Mouse (Mus musculus) midbrain, embryonic 10.5 days (tissue): ENCODE results near the gene Eddm3b. TPM values are rescaled to one million over a fixed set of nuclear protein-coding genes. Genes with fewer than 3 reads are reported as not detected.
"Not testable (repeated sequence)": the region's sequence is repeated elsewhere in the genome, so short reads cannot be mapped to it uniquely, and the experiment has no call there.

Experiments used
- DNase-seq: peaks from one replicate; pipeline ENCODE4 v3.0.0-alpha.2; 2017; ENCODE audit warnings: low spot score
- H3K27ac ChIP-seq: fragments of 300-500 bp; sonication (generic); replicated peaks from 2 replicates; pipeline ENCODE4 v1.5.1; 2016; ENCODE audit warnings: mild to moderate bottlenecking
- H3K27me3 ChIP-seq: fragments of 300-500 bp; sonication (generic); 2 replicates; pipeline ENCODE4 v1.6.1; 2016; ENCODE audit warnings: low read depth, mild to moderate bottlenecking; ENCODE audit not compliant: poor library complexity, severe bottlenecking
- H3K36me3 ChIP-seq: fragments of 300-500 bp; sonication (generic); 2 replicates; pipeline ENCODE4 v1.6.1; 2016; ENCODE audit warnings: mild to moderate bottlenecking, moderate library complexity
- H3K4me1 ChIP-seq: fragments of 300-500 bp; sonication (generic); 2 replicates; pipeline ENCODE4 v1.6.1; 2016
- H3K4me3 ChIP-seq: fragments of 300-500 bp; sonication (generic); 2 replicates; pipeline ENCODE4 v1.5.1; 2016; ENCODE audit warnings: mild to moderate bottlenecking, moderate library complexity
- H3K9me3 ChIP-seq: fragments of 300-500 bp; sonication (generic); replicated peaks from 2 replicates; pipeline ENCODE4 v1.6.1; 2016; ENCODE audit warnings: mild to moderate bottlenecking
- WGBS: fragments of 180-500 bp; shearing (Covaris S2); methylation state at CpG from one replicate; pipeline ENCODE4 v1.1.7; 2016; 5-methylcytosine and 5-hydroxymethylcytosine counted together
- polyA plus RNA-seq: library from polyadenylated mRNA; unstranded; fragments of >200 nt; fragmentation: Nextera tagmentation; extraction: Ambion mirVana; gene quantifications from 2 replicates; pipeline ENCODE4 v1.2.1, GENCODE M21; 2016

Eddm3b gene
- polyA plus RNA-seq, 1 experiment from 2014 or later = 0.16 TPM

GRCm38 (mm10) chr14:51156056-51156735 is 42.0 kb downstream of the Eddm3b start:
- Histone ChIP-seq H3K27ac (no peak overlapping the region), H3K9me3 (no peaks in the 10 kb centered on the region), H3K4me3 (no peak overlapping the region), H3K27me3 (no peaks in the 10 kb centered on the region), H3K36me3 (no peaks in the 10 kb centered on the region), H3K4me1 (no peaks in the 10 kb centered on the region)
- 91% methylated on average over 5 of the region's 5 CpGs for WGBS
- no peak for DNase-seq

- Histone ChIP-seq H3K27me3 (no peaks in the 10 kb centered on the region), H3K4me3 (no peak overlapping the region), H3K9me3 (no peaks in the 10 kb centered on the region), H3K27ac (no peak overlapping the region), H3K4me1 (no peaks in the 10 kb centered on the region), H3K36me3 (no peaks in the 10 kb centered on the region)
- DNase-seq = no peak
- 96% methylated on average over 4 of the region's 4 CpGs for WGBS
Observed at GRCm38 (mm10) chr14:51156736-51157068, 42.5 kb downstream of the Eddm3b start.

- 97% methylated on average over 1 of the region's 1 CpGs for WGBS
- DNase-seq = no peak
Observed at GRCm38 (mm10) chr14:51157072-51157471, 42.8 kb downstream of the Eddm3b start.

GRCm38 (mm10) chr14:51161976-51162375 is 47.8 kb downstream of the Eddm3b start, which contains the start of gene Rnase2b:
Rnase2b (plus strand) TSS chr14:51162260.
- 94% methylated on average over 3 of the region's 3 CpGs for WGBS
- not testable (repeated sequence) for H3K4me1 ChIP-seq, H3K27me3 ChIP-seq, H3K9me3 ChIP-seq, DNase-seq, H3K36me3 ChIP-seq, H3K27ac ChIP-seq, H3K4me3 ChIP-seq

More at GRCm38 (mm10) chr14:51157072-51157471, 42.8 kb downstream of the Eddm3b start:
- H3K27me3 ChIP-seq = no peaks in the 10 kb centered on the region
- no peaks in the 10 kb centered on the region for H3K4me1 ChIP-seq
- H3K9me3 ChIP-seq = no peaks in the 10 kb centered on the region
- no peaks in the 10 kb centered on the region for H3K36me3 ChIP-seq
- H3K4me3 ChIP-seq = no peak overlapping the region
- H3K27ac ChIP-seq = no peak overlapping the region

GRCm38 (mm10) chr14:51163323-51163722 is 49.1 kb downstream of the Eddm3b start:
- H3K4me1 ChIP-seq, DNase-seq, H3K27me3 ChIP-seq, H3K27ac ChIP-seq, H3K9me3 ChIP-seq, H3K36me3 ChIP-seq, H3K4me3 ChIP-seq: not testable (repeated sequence)
- 92% methylated on average over 6 of the region's 6 CpGs for WGBS

GRCm38 (mm10) chr14:51165435-51165834 is 51.2 kb downstream of the Eddm3b start:
- no peaks in the 10 kb centered on the region for H3K9me3 ChIP-seq
- H3K36me3 ChIP-seq = no peaks in the 10 kb centered on the region
- H3K4me3 ChIP-seq = no peak overlapping the region
- no peaks in the 10 kb centered on the region for H3K27me3 ChIP-seq
- WGBS = 97% methylated on average over 1 of the region's 1 CpGs
- DNase-seq = no peak
- H3K4me1 ChIP-seq = no peaks in the 10 kb centered on the region
- no peak overlapping the region for H3K27ac ChIP-seq

GRCm38 (mm10) chr14:51166068-51166467 is 51.8 kb downstream of the Eddm3b start:
- no peak overlapping the region for H3K4me3 ChIP-seq
- no peaks in the 10 kb centered on the region for H3K9me3 ChIP-seq
- no peak overlapping the region for H3K27ac ChIP-seq
- no peaks in the 10 kb centered on the region for H3K36me3 ChIP-seq
- no peak for DNase-seq
- H3K27me3 ChIP-seq = no peaks in the 10 kb centered on the region
- H3K4me1 ChIP-seq = no peaks in the 10 kb centered on the region

Other genes starting within 250 kb of the Eddm3b start
- 3.9 and 5.0 TPM in 2 replicates for gene Tep1, start 243.9 kb upstream of the Eddm3b start, polyA plus RNA-seq
- 0.12 and 0.14 TPM in 2 replicates for gene Klhl33, start 216.9 kb upstream of the Eddm3b start, polyA plus RNA-seq
- gene Osgep, start 189.5 kb upstream of the Eddm3b start, polyA plus RNA-seq = 192 TPM in 2 replicates
- gene Apex1, start 189.5 kb upstream of the Eddm3b start, polyA plus RNA-seq = 412 and 447 TPM in 2 replicates
- 50.4 and 55.6 TPM in 2 replicates for gene Pip4p1, start 183.6 kb upstream of the Eddm3b start, polyA plus RNA-seq
- 73.9 and 85.1 TPM in 2 replicates for gene Pnp, start 183.3 kb upstream of the Eddm3b start, polyA plus RNA-seq
- not detected in 2 replicates for gene Gm49342, start 169.9 kb upstream of the Eddm3b start, polyA plus RNA-seq
- 0.15 and 0.78 TPM in 2 replicates for gene Pnp2, start 158.4 kb upstream of the Eddm3b start, polyA plus RNA-seq
- not detected in 2 replicates for gene Rnase10, start 106.7 kb upstream of the Eddm3b start, polyA plus RNA-seq
- not detected in 2 replicates for gene Rnase9, start 72.6 kb upstream of the Eddm3b start, polyA plus RNA-seq
- gene Rnase11, start 64.3 kb upstream of the Eddm3b start, polyA plus RNA-seq = not detected in 2 replicates
- gene Rnase12, start 56.8 kb upstream of the Eddm3b start, polyA plus RNA-seq = not detected in 2 replicates
- gene Olfr750, start 40.0 kb upstream of the Eddm3b start, polyA plus RNA-seq = not detected in 2 replicates
- 8.2 and 9.5 TPM in 2 replicates for gene Rnase4, start 23.3 kb upstream of the Eddm3b start, polyA plus RNA-seq
- 1.7 and 2.2 TPM in 2 replicates for gene Ang, start 23.3 kb upstream of the Eddm3b start, polyA plus RNA-seq
- gene Rnase6, start 9.5 kb downstream of the Eddm3b start, polyA plus RNA-seq = 0.10 and 0.22 TPM in 2 replicates
- gene Rnase1, start 32.4 kb downstream of the Eddm3b start, polyA plus RNA-seq = 0.22 TPM in 1 of 2 replicates, not detected in the other
- not detected in 2 replicates for gene Rnase2b, start 47.8 kb downstream of the Eddm3b start, polyA plus RNA-seq
- not detected in 2 replicates for gene Ang2, start 84.7 kb downstream of the Eddm3b start, polyA plus RNA-seq
- not detected in 2 replicates for gene Ear14, start 89.0 kb downstream of the Eddm3b start, polyA plus RNA-seq
- gene Rnase2a, start 141.7 kb downstream of the Eddm3b start, polyA plus RNA-seq = not detected in 2 replicates
- gene Gm7247, start 247.3 kb downstream of the Eddm3b start, polyA plus RNA-seq = not detected in 2 replicates